Mouse (Mus musculus) kidney, postnatal 14 days (tissue): ENCODE data around the gene Lmod2.

Experiments used
- DNase-seq: peaks from one replicate; pipeline ENCODE4 v3.0.0; 2022; ENCODE audit warnings: mixed read lengths

Gene Lmod2

DNA sequence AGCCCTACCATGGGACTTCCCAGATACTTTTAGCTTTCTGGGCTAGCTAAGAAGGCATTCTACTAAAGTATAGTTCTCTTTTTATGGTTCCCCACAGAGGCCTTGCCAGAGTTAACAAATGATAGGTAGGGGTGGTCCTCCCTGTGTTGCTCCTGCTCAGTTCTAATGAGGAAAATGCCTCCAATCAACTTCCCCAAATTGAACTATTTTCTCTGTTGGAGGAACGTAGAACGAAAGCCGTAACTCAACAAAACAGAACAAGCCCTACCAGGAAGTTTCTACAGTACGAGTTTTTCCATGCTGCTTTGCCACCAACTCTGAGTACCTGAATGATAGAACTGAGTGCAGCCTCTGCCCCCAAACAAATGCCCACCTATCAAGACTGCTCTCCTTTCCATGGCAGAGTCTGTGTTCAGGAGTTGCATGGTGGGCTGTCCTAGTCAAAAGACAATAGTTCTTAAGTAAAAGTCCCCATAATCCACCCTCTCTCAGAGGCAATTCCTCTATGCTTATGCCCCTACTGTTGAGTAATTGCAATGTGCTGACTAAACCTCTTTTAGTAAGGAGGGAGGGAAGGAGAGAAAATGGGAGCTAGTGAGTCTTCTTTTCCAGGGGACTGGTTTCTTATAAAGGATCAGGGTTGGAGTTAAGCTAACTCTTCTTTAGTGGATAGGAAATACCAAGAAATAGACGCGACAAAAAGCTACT is 47.9 kb downstream of the Lmod2 start:
- no peak for DNase-seq

DNA sequence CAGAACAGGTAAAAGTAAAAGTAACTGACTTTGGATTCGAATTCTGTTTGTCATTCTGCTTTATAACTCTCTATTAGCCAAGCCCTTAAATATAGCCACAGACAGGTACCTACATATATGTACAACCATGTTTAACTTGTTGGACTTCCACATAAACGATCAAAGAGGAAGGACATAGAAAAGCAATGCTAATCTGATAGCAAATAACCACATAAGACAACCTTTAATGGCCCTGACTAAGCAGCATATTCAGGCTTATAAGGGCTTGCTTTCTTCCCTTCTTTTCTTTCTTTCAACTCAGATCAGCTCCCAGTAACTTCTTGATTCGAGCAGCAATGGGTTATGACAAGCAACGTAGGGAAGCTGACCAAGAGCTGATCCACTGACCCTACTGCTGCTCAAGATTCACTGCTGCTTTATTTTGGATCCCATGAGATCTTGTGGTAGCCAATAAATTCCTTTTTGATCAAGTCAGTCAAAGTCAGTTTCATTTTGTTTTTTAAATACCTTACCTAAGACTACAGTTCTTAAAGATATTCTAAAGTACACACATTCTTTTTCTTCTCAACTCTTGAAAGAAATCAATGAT is 49.6 kb downstream of the Lmod2 start:
- DNase-seq, result no peak

DNA sequence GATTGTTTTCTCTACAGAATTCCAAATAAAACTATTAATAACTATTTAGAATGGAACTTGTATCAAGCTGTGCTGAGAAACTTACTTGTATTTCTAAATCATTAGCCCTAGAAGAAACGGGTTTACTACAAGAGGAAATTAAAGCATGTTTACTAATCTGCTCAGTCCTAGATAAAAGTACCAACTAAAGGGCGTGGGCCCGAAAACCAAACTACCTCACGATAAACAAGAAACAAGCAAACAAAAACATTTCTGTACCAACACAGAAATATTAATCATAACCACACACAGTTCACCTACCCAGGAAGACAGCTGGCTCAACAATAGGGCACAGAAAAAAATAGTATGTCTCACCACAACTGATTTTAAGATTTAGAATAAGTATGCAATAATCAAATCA is 50.8 kb downstream of the Lmod2 start:
- no peak for DNase-seq

DNA sequence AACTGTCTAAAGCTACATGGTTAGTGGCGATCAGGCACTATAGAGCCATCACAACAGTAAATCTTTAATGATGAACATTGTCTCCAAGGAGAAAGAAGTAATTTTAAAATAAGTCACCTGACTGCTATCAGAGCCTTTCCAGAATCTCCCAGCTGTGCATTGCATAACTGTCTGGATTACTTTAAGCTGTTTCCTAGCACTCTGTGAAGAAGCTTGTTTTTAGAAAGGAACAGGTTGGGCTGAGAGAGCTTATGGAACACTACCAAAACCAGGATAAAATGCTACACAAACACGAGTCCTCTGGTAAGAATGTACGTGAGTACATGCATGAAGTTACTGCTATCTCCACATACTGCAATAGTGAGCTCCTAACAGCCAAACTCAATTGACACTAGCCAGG is 53.2 kb downstream of the Lmod2 start:
- DNase-seq, result no peak

DNA sequence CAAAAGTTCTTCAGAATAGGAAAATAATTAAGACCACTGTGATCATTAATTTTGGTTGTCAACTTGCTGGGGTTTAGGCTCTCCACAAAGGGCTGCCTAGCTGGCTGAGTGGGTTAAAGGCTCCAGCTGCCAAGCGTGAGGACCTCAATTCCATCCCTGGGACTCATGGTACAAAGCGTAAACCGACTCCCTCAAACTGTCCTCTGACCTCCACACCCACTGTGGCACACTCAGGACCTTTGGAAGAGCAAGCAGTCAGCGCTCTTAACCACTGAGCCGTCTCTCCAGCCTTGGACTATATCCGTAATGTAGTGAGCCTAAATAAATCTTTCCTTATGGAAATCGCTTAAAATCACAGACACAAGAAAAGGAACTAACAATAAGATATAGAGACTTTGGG is 54.0 kb downstream of the Lmod2 start:
- DNase-seq, result peak; percentile 14
